Mouse (Mus musculus) urinary bladder, postnatal 4 days (tissue): ENCODE data around the gene Adcy4.
A peak's percentile ranks its signal among the peaks of the same experiment; 100 is the strongest.

Experiments
- DNase-seq, 2 experiments: peaks; one replicate each; pipeline ENCODE4 v3.0.0; 2021 to 2022; ENCODE audit warnings: low spot score in 2 of 2

The Adcy4 gene

GRCm38 (mm10) chr14:55788256-55789050 is 4.6 kb upstream of the Adcy4 start, which contains the start of gene Ripk3:
TSS of gene Ripk3 (minus strand) at chr14:55788865.
- DNase-seq = peak in 1 of 2 experiments; percentile 59

- peak in 1 of 2 experiments; percentile 47 for DNase-seq
These were observed 3.8 kb upstream of the Adcy4 start for GRCm38 (mm10) chr14:55787731-55788130.

- peak; percentile 16 to 55 for DNase-seq
These were observed 1.3 kb upstream of the Adcy4 start for GRCm38 (mm10) chr14:55785195-55785594.

GRCm38 (mm10) chr14:55783171-55783957 is 531 bp downstream of the Adcy4 start:
- DNase-seq = peak; percentile 19 to 58

GRCm38 (mm10) chr14:55782361-55782960 is 1.4 kb downstream of the Adcy4 start:
- DNase-seq = peak; percentile 16 to 43

GRCm38 (mm10) chr14:55781310-55781709 is 2.6 kb downstream of the Adcy4 start:
- DNase-seq = peak; percentile 33 to 63

- DNase-seq = peak; percentile 15 to 52
These were observed 3.2 kb downstream of the Adcy4 start for GRCm38 (mm10) chr14:55780736-55781135.

- peak; percentile 14 to 57 for DNase-seq
These were observed 4.2 kb downstream of the Adcy4 start for GRCm38 (mm10) chr14:55779656-55780055.

GRCm38 (mm10) chr14:55778686-55779085 is 5.2 kb downstream of the Adcy4 start:
- peak; percentile 12 to 58 for DNase-seq

- DNase-seq = peak in 1 of 2 experiments; percentile 55
These were observed 6.1 kb downstream of the Adcy4 start for GRCm38 (mm10) chr14:55777806-55778205.

GRCm38 (mm10) chr14:55777176-55777575 is 6.7 kb downstream of the Adcy4 start:
- no peak for DNase-seq

- no peak for DNase-seq
These were observed 7.2 kb downstream of the Adcy4 start for GRCm38 (mm10) chr14:55776711-55777110.

- DNase-seq = no peak
These were observed 14.7 kb downstream of the Adcy4 start for GRCm38 (mm10) chr14:55769087-55769703.

- no peak for DNase-seq
These were observed 15.3 kb downstream of the Adcy4 start for GRCm38 (mm10) chr14:55768555-55768954.

GRCm38 (mm10) chr14:55767519-55768414 is 16.1 kb downstream of the Adcy4 start:
- peak in 1 of 2 experiments; percentile 47 for DNase-seq

GRCm38 (mm10) chr14:55765696-55766095 is 18.2 kb downstream of the Adcy4 start, which contains the start of gene Ltb4r1:
TSS of gene Ltb4r1 (plus strand) at chr14:55765962.
- DNase-seq = no peak

- DNase-seq = no peak
These were observed 20.7 kb downstream of the Adcy4 start for GRCm38 (mm10) chr14:55763166-55763565.

GRCm38 (mm10) chr14:55762001-55762821 is 21.7 kb downstream of the Adcy4 start:
- peak in 1 of 2 experiments; percentile 53 for DNase-seq

- DNase-seq = no peak
These were observed 22.7 kb downstream of the Adcy4 start, which contains the start of gene Ltb4r2 for GRCm38 (mm10) chr14:55761163-55761562. TSS of gene Ltb4r2 (plus strand) at chr14:55761428.

- DNase-seq = peak; percentile 75 to 88
These were observed 23.7 kb downstream of the Adcy4 start for GRCm38 (mm10) chr14:55760156-55760555.
